Mouse (Mus musculus): ENCODE results near the gene Klhl10. TPM values are rescaled to one million over a fixed set of nuclear protein-coding genes. Genes with fewer than 3 reads are reported as not detected.

The Klhl10 gene
- polyA plus RNA-seq, 1 experiment: 0.12 TPM

DNA sequence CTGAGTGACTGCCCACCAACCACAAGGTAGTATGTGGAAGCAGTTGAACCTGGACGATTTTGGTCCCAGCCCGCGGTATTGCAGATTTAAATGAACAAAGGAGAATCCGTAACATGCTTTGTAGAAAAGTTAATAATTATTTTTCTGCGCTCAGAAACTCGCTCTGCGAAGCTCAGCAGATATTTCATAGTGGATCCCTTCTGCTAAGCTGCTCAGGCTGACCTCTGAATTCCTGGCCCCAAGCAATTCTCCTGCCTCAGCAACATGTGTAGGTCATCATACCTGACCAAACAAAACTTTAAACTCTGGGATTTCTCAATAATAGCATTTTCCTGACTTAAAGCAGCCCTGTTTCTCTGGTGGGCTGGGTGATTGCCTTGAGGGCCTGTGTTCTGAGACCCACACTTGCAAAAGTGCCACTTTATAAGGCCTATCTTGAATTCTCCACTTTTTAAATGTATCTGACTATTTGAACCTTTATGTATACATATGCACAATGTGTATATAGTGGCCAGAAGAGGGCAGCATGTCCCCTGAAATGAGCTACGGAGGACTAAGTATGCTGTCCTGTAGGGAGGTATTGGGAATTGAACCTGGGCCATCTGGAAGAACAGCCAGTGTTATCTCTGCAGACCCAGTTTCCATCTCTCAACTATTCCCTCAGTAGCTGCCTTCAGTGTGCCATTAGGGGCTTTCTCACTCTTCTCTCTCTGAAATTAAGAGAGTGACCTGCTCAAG lies 44.3 kb downstream of the Klhl10 start:
- H3ac ChIP-seq (ENCODE audit: control insufficient read depth, insufficient read length, low read depth): no peak overlapping the region
- H3K79me3 ChIP-seq (ENCODE audit: low read depth): no peaks in the 10 kb centered on the region
- no peak overlapping the region for H3K4me3 ChIP-seq (ENCODE audit: insufficient read depth, poor library complexity, severe bottlenecking)
- no peaks in the 10 kb centered on the region for H3K79me2 ChIP-seq (ENCODE audit: control insufficient read depth, insufficient read depth)
- no peaks in the 10 kb centered on the region for H3K27me3 ChIP-seq (ENCODE audit: control insufficient read depth, insufficient read depth, insufficient read length)
- peaks cover 97% of the 10 kb centered on the region for H3K36me3 ChIP-seq (ENCODE audit: control insufficient read depth, insufficient read depth)
- no peak for TF ChIP-seq MAX (IDR thresholded peaks at IDR 0.05)
- no peak for TF ChIP-seq CTCF (IDR thresholded peaks at IDR 0.05; ENCODE audit: control insufficient read depth, insufficient read depth, insufficient read length)
- no peak for TF ChIP-seq USF1 (IDR thresholded peaks at IDR 0.05; ENCODE audit: low read depth)
- no peak for TF ChIP-seq MYOG (IDR thresholded peaks at IDR 0.05; ENCODE audit: control insufficient read depth, extremely low read depth, insufficient read length)
- no peak for TF ChIP-seq CEBPB (IDR thresholded peaks at IDR 0.05; ENCODE audit: low read depth)
- no peak for TF ChIP-seq FOSL1 (IDR thresholded peaks at IDR 0.05; ENCODE audit: insufficient read depth, low read length, poor library complexity, severe bottlenecking)
- TF ChIP-seq MYOD1 (IDR thresholded peaks at IDR 0.05; ENCODE audit: control insufficient read depth, insufficient read length, low read depth): no peak

DNA sequence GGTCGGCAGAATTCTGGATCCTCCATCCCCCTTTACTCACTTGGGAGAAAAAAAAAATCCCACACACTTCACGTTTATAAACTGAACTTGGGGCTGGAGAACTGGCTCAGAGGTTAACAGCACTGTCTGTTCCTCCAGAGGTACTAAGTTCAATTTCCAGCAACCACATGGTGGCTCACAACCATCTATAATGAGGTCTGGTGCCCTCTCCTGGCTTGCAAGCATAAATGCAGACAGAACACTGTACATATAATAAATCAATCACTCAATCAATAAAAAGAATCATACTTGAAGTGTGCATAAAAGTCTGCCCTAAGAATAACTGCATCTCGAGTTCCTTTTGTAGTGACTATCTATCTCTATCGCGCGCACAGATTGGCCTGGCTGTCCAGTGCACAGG lies 49.2 kb downstream of the Klhl10 start:
- Histone ChIP-seq H3K27me3 (ENCODE audit: control insufficient read depth, insufficient read depth, insufficient read length) (no peaks in the 10 kb centered on the region), H3K79me3 (ENCODE audit: low read depth) (no peaks in the 10 kb centered on the region), H3K36me3 (ENCODE audit: control insufficient read depth, insufficient read depth) (peaks cover 95% of the 10 kb centered on the region), H3K4me3 (ENCODE audit: insufficient read depth, poor library complexity, severe bottlenecking) (no peak overlapping the region), H3K79me2 (ENCODE audit: control insufficient read depth, insufficient read depth) (no peaks in the 10 kb centered on the region), H3ac (ENCODE audit: control insufficient read depth, insufficient read length, low read depth) (no peak overlapping the region)
- TF ChIP-seq USF1 (IDR thresholded peaks at IDR 0.05; ENCODE audit: low read depth) (no peak), CTCF (IDR thresholded peaks at IDR 0.05; ENCODE audit: control insufficient read depth, insufficient read depth, insufficient read length) (no peak), MAX (IDR thresholded peaks at IDR 0.05) (no peak), MYOD1 (IDR thresholded peaks at IDR 0.05; ENCODE audit: control insufficient read depth, insufficient read length, low read depth) (no peak), CEBPB (IDR thresholded peaks at IDR 0.05; ENCODE audit: low read depth) (no peak), FOSL1 (IDR thresholded peaks at IDR 0.05; ENCODE audit: insufficient read depth, low read length, poor library complexity, severe bottlenecking) (no peak), MYOG (IDR thresholded peaks at IDR 0.05; ENCODE audit: control insufficient read depth, extremely low read depth, insufficient read length) (no peak)

DNA sequence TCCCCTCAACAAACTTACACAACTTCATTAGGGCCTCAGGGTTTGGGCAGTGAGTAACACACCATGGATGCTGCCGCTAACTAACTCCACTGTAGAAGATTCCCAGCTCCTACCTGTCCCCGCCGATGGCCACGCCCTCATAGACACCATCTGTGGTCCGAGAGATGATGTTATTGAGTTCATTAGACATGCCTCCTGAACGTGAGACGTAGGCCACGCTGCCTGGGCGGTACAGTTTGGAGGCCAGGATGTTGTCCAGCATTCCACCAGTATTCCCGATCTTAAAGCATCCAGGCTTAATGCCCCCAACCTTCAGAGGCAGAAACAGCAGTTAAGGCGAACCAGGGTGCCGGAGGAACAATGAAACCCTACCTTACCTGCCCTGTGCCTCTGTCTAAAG lies 52.1 kb downstream of the Klhl10 start:
- no peaks in the 10 kb centered on the region for H3K79me2 ChIP-seq (ENCODE audit: control insufficient read depth, insufficient read depth)
- H3K36me3 ChIP-seq (ENCODE audit: control insufficient read depth, insufficient read depth): peaks cover 97% of the 10 kb centered on the region
- H3K79me3 ChIP-seq (ENCODE audit: low read depth): no peaks in the 10 kb centered on the region
- H3K27me3 ChIP-seq (ENCODE audit: control insufficient read depth, insufficient read depth, insufficient read length): no peaks in the 10 kb centered on the region
- no peak overlapping the region for H3ac ChIP-seq (ENCODE audit: control insufficient read depth, insufficient read length, low read depth)
- H3K4me3 ChIP-seq (ENCODE audit: insufficient read depth, poor library complexity, severe bottlenecking): no peak overlapping the region
- TF ChIP-seq CTCF (IDR thresholded peaks at IDR 0.05; ENCODE audit: control insufficient read depth, insufficient read depth, insufficient read length) (no peak), CEBPB (IDR thresholded peaks at IDR 0.05; ENCODE audit: low read depth) (no peak), USF1 (IDR thresholded peaks at IDR 0.05; ENCODE audit: low read depth) (no peak), MYOD1 (IDR thresholded peaks at IDR 0.05; ENCODE audit: control insufficient read depth, insufficient read length, low read depth) (no peak)

DNA sequence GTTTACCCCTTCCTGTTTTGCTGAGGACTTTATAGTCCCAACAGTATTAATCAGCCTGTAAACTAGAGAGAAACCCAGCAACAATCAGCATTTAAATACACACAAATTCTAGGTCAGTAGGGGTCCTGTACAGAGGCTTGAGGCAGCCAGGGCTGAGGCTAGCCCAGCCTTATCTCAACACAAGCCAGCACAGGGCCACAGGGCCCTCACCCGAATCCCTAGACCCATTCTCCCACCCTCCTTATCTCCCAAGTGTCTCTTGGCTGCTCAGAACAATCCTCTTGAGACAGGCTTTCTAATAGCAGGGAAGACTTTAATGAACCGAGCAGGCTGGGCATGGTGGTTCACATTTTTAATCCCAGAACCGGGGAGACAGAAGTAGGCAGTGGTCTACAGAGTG lies 58.5 kb downstream of the Klhl10 start:
- Histone ChIP-seq H3K36me3 (ENCODE audit: control insufficient read depth, insufficient read depth) (peaks cover 92% of the 10 kb centered on the region), H3K79me3 (ENCODE audit: low read depth) (no peaks in the 10 kb centered on the region), H3ac (ENCODE audit: control insufficient read depth, insufficient read length, low read depth) (no peak overlapping the region), H3K4me3 (ENCODE audit: insufficient read depth, poor library complexity, severe bottlenecking) (no peak overlapping the region), H3K27me3 (ENCODE audit: control insufficient read depth, insufficient read depth, insufficient read length) (no peaks in the 10 kb centered on the region), H3K79me2 (ENCODE audit: control insufficient read depth, insufficient read depth) (no peaks in the 10 kb centered on the region)
- TF ChIP-seq USF1 (IDR thresholded peaks at IDR 0.05; ENCODE audit: low read depth) (no peak), CEBPB (IDR thresholded peaks at IDR 0.05; ENCODE audit: low read depth) (no peak), MAX (IDR thresholded peaks at IDR 0.05) (no peak), CTCF (IDR thresholded peaks at IDR 0.05; ENCODE audit: control insufficient read depth, insufficient read depth, insufficient read length) (no peak), MYOG (IDR thresholded peaks at IDR 0.05; ENCODE audit: control insufficient read depth, extremely low read depth, insufficient read length) (no peak), FOSL1 (IDR thresholded peaks at IDR 0.05; ENCODE audit: insufficient read depth, low read length, poor library complexity, severe bottlenecking) (no peak)

DNA sequence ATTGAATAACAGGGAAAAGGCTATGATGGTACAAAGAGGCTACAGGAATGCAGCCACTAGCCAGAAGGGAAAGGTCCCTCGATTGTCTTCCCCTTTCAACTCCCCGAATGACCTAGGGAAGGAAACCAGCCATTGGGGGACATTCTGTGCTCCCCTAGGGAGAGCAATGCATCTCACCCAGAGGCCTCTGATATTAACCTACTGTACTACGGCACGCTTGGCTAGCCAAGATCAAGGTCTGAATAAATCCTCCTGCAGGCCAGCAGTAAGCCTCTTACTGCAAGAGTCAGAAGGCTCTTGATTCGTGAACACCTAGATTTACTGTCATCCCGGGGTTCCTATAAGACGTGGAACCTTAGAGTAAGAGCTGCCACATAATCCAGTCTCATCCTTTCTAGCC lies 58.9 kb downstream of the Klhl10 start:
- Histone ChIP-seq H3K79me2 (ENCODE audit: control insufficient read depth, insufficient read depth) (no peaks in the 10 kb centered on the region), H3K79me3 (ENCODE audit: low read depth) (no peaks in the 10 kb centered on the region), H3ac (ENCODE audit: control insufficient read depth, insufficient read length, low read depth) (no peak overlapping the region), H3K4me3 (ENCODE audit: insufficient read depth, poor library complexity, severe bottlenecking) (no peak overlapping the region), H3K27me3 (ENCODE audit: control insufficient read depth, insufficient read depth, insufficient read length) (no peaks in the 10 kb centered on the region), H3K36me3 (ENCODE audit: control insufficient read depth, insufficient read depth) (peaks cover 92% of the 10 kb centered on the region)
- TF ChIP-seq CTCF (IDR thresholded peaks at IDR 0.05; ENCODE audit: control insufficient read depth, insufficient read depth, insufficient read length) (no peak), CEBPB (IDR thresholded peaks at IDR 0.05; ENCODE audit: low read depth) (no peak), FOSL1 (IDR thresholded peaks at IDR 0.05; ENCODE audit: insufficient read depth, low read length, poor library complexity, severe bottlenecking) (no peak), MYOG (IDR thresholded peaks at IDR 0.05; ENCODE audit: control insufficient read depth, extremely low read depth, insufficient read length) (no peak), MAX (IDR thresholded peaks at IDR 0.05) (no peak), MYOD1 (IDR thresholded peaks at IDR 0.05; ENCODE audit: control insufficient read depth, insufficient read length, low read depth) (no peak), USF1 (IDR thresholded peaks at IDR 0.05; ENCODE audit: low read depth) (no peak)

DNA sequence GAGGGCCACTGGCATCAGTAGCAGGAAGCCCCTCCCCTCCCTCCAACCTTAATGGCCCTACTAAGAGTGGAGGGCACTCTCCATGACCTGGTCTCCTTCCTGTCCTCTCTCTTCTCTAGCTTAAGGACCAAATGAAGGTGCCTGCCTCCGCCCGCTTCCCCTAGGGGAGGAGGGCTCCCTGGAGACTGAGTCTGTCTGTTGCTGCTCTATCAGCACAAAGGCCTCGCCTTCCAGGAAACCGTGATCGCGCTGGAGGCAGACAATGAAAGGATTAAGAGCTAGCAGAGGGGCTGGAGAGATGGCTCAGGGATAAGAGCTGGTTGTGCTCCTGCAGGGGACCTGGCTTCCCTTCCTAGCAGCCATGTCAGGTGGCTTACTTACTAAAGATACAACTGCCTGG lies 59.6 kb downstream of the Klhl10 start:
- TF ChIP-seq USF1 (IDR thresholded peaks at IDR 0.05; ENCODE audit: low read depth) (no peak), FOSL1 (IDR thresholded peaks at IDR 0.05; ENCODE audit: insufficient read depth, low read length, poor library complexity, severe bottlenecking) (no peak), MAX (IDR thresholded peaks at IDR 0.05) (no peak), CTCF (IDR thresholded peaks at IDR 0.05; ENCODE audit: control insufficient read depth, insufficient read depth, insufficient read length) (no peak), CEBPB (IDR thresholded peaks at IDR 0.05; ENCODE audit: low read depth) (no peak), MYOD1 (IDR thresholded peaks at IDR 0.05; ENCODE audit: control insufficient read depth, insufficient read length, low read depth) (no peak), MYOG (IDR thresholded peaks at IDR 0.05; ENCODE audit: control insufficient read depth, extremely low read depth, insufficient read length) (no peak)
- Histone ChIP-seq H3K27me3 (ENCODE audit: control insufficient read depth, insufficient read depth, insufficient read length) (no peaks in the 10 kb centered on the region), H3K4me3 (ENCODE audit: insufficient read depth, poor library complexity, severe bottlenecking) (no peak overlapping the region), H3K36me3 (ENCODE audit: control insufficient read depth, insufficient read depth) (peaks cover 92% of the 10 kb centered on the region), H3K79me2 (ENCODE audit: control insufficient read depth, insufficient read depth) (no peaks in the 10 kb centered on the region), H3K79me3 (ENCODE audit: low read depth) (no peaks in the 10 kb centered on the region), H3ac (ENCODE audit: control insufficient read depth, insufficient read length, low read depth) (no peak overlapping the region)

All from C2C12 (cell line).